Mouse (Mus musculus) intestine, embryonic 14.5 days (tissue): ENCODE measurements around the gene Leap2. TPM values are rescaled to one million over a fixed set of nuclear protein-coding genes. Genes with fewer than 3 reads are reported as not detected.

Experiments
- ATAC-seq: fragments of 200-750 bp; cut with Nextera tagmentation; replicated peaks from 2 replicates; pipeline ENCODE4 v1.8.0; 2017; ENCODE audit warnings: low read depth, moderate number of reproducible peaks, moderate TSS enrichment, moderate library complexity; ENCODE audit not compliant: low FRiP score, low TSS enrichment
- DNase-seq: peaks from one replicate; pipeline ENCODE4 v3.0.0-alpha.2; 2018; ENCODE audit warnings: low spot score
- H3K27ac ChIP-seq: fragments of 300-500 bp; sonication (generic); 2 replicates; pipeline ENCODE4 v1.5.1; 2014; ENCODE audit warnings: low read depth, mild to moderate bottlenecking, control low read depth
- H3K27me3 ChIP-seq: fragments of 300-500 bp; sonication (generic); replicated peaks from 2 replicates; pipeline ENCODE4 v1.6.1; 2014; ENCODE audit warnings: low read length, control low read depth; ENCODE audit not compliant: control insufficient read depth, insufficient read depth
- H3K36me3 ChIP-seq: fragments of 300-500 bp; sonication (generic); 2 replicates; pipeline ENCODE4 v1.6.1; 2014; ENCODE audit warnings: low read length, control low read depth; ENCODE audit not compliant: control insufficient read depth, insufficient read depth
- H3K4me1 ChIP-seq: fragments of 300-500 bp; sonication (generic); replicated peaks from 2 replicates; pipeline ENCODE4 v1.6.1; 2014; ENCODE audit warnings: low read length, control low read depth, mixed read lengths; ENCODE audit not compliant: control insufficient read depth, insufficient read depth
- H3K4me2 ChIP-seq: fragments of 300-500 bp; sonication (generic); 2 replicates; pipeline ENCODE4 v1.6.1; 2014; ENCODE audit warnings: low read length
- H3K4me3 ChIP-seq: fragments of 300-500 bp; sonication (generic); 2 replicates; pipeline ENCODE4 v1.5.1; 2014; ENCODE audit warnings: low read depth, low read length, control low read depth, mixed read lengths
- H3K9ac ChIP-seq: fragments of 300-500 bp; sonication (generic); 2 replicates; pipeline ENCODE4 v1.6.1; 2014; ENCODE audit warnings: mild to moderate bottlenecking, low read length
- H3K9me3 ChIP-seq: fragments of 300-500 bp; sonication (generic); 2 replicates; pipeline ENCODE4 v1.6.1; 2016; ENCODE audit warnings: low read length, control low read depth; ENCODE audit not compliant: control insufficient read depth
- WGBS: fragments of 180-500 bp; shearing (Covaris S2); extraction: QIAGEN DNeasy Blood & Tissue Kit; methylation state at CpG from one replicate; pipeline ENCODE4 v1.1.7; 2014; 5-methylcytosine and 5-hydroxymethylcytosine counted together
- polyA plus RNA-seq: library from polyadenylated mRNA; unstranded; fragments of >200 nt; fragmentation: Nextera tagmentation; extraction: Ambion mirVana; gene quantifications from 2 replicates; pipeline ENCODE4 v1.2.1, GENCODE M21; 2014

Gene Leap2
- polyA plus RNA-seq, 1 experiment from 2014 or later: not detected

DNA sequence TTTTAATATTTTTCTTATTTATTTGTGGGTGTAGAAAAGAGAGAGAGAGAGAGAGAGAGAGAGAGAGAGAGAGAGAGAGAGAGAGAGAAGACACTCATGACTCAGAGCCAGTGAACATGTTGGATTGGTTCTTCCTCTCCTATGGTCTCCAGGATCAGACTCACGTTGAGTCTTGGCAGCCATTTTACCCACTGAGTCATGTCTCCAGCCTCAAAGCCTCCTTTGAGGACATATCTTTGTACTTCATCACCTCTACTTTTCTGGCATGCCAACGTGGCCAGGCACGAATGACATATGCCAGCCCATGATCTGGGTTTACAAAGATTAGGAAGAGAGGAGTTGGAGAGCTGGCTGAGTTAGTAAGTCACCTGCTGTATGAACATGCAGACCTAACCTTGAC lies 37.2 kb upstream of the Leap2 start:
- 78% methylated on average over 3 of the region's 3 CpGs for WGBS
- ATAC-seq (no peak), DNase-seq (no peak)
- H3K9ac ChIP-seq: no peak overlapping the region
- H3K4me3 ChIP-seq: no peak overlapping the region
- no peaks in the 10 kb centered on the region for H3K36me3 ChIP-seq
- no peaks in the 10 kb centered on the region for H3K4me1 ChIP-seq
- H3K4me2 ChIP-seq: no peak overlapping the region
- peaks cover 50% of the 10 kb centered on the region for H3K27me3 ChIP-seq
- no peak overlapping the region for H3K27ac ChIP-seq
- H3K9me3 ChIP-seq: no peaks in the 10 kb centered on the region

DNA sequence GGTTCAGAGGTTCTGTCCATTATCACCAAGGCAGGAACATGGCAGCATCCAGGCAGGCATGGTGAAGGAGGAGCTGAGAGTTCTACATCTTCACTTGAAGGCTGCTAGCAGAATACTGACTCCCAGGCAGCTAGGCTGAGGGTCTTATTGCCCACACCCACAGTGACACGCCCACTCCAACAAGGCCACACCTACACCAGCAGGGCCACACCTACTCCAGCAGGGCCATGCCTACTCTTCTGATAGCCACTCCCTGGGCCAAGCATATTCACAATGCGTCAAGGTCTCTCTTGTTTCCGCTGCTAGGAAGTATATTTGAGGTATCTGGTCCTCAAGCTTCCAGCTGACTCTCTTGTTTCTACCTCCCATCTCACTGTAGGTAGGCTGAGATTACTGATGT lies 36.0 kb upstream of the Leap2 start:
- Histone ChIP-seq H3K27me3 (peaks cover 38% of the 10 kb centered on the region), H3K36me3 (no peaks in the 10 kb centered on the region), H3K27ac (no peak overlapping the region), H3K4me3 (no peak overlapping the region), H3K4me2 (no peak overlapping the region), H3K4me1 (no peaks in the 10 kb centered on the region), H3K9me3 (no peaks in the 10 kb centered on the region), H3K9ac (no peak overlapping the region)
- WGBS: 58% methylated on average over 3 of the region's 3 CpGs
- no peak for DNase-seq
- ATAC-seq: no peak

DNA sequence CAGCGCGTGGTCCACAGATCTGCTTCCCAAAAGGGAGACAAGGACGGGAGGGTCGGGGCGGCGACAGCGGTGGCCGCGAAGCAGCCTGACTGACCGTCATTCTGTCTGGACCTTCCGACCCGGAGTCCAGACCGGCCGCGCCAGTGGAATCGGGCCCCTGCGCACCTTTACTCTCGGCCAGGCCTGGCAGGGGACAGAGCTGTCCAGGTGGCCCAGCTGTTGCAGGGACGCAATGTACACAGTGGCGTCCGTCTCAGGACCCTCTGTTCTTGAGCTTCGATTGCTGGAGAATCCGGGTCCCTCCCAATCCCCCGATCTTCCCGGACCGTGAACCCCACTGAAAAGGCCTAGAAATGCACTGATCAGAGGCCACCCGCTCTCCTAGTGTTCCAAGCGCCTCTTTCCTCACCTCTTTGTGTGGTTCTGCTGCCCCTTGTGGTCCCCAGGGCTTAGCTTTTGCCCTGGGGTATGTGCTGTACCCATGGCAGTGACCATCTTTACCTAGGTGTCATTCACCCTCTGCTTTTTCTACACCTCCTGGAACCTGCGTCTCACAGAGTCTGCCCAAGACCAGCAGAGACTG lies 34.5 kb upstream of the Leap2 start:
- peaks cover 23% of the 10 kb centered on the region for H3K27me3 ChIP-seq
- H3K4me3 ChIP-seq: peak overlapping the region; percentile 56
- peak overlapping the region; percentile 87 for H3K4me2 ChIP-seq
- no peaks in the 10 kb centered on the region for H3K9me3 ChIP-seq
- no peaks in the 10 kb centered on the region for H3K36me3 ChIP-seq
- WGBS: 8% methylated on average over 29 of the region's 29 CpGs
- no peaks in the 10 kb centered on the region for H3K4me1 ChIP-seq
- DNase-seq: no peak
- H3K27ac ChIP-seq: no peak overlapping the region
- peak overlapping the region; percentile 49 for H3K9ac ChIP-seq
- ATAC-seq: peak; percentile 28

DNA sequence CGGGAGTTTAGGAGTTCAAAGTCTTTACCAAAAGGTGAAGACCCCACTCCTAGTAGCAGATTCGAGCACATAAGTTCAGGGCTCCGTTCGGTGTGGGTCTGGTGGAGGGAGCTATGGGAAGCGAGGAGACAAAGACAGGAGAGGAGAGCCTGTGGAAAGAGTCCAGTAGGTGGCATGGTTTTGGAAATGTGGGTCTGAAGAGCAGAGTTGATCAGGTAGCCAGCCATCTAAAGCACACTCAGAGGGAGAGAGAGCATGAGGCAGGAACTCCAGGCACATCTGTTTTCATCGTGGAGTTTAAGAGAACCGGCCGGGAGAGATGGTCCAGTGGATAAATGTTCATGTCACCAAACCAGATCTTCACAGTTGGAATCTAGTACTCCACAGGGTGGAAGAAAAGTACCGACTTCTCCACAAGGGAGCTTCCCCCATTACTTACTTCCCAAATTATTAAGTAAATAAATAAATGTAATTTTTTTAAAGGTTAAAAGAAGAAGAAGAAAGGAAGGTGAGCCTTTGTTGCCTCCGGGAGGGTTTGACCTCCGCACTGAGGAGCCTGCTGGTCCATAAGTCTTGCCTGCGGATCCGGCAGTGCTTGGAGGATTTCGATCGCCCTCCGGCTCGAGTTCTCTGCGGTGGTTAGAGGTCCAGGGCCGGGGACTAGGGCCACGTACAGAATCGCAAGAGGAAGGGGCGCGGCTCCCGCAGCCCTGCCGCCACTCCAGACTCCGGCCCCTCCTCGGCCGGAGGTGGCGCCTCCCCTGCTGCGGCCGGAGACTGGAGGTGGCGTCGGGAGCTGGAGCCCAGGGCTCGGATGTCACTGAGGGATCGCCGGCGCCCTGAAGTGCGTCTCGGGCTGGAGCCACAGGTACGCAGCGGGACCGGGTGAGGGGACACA lies 33.8 kb upstream of the Leap2 start, which contains the start of the genes Gm10447 and Shroom1:
Gm10447 (minus strand) TSS at position 637 of the 898 bp plus-strand sequence.
Shroom1 (plus strand) TSS at position 732 of the 898 bp plus-strand sequence.
- peak within 1 kb of the TSS; percentile 49 for H3K9ac ChIP-seq
- H3K27me3 ChIP-seq: peaks cover 15% of the 10 kb centered on the region
- 4% methylated on average over 42 of the region's 42 CpGs for WGBS
- peak within 1 kb of the TSS; percentile 87 for H3K4me2 ChIP-seq
- H3K27ac ChIP-seq: no peak within 1 kb of the TSS
- H3K36me3 ChIP-seq: no peaks in the 10 kb centered on the region
- no peaks in the 10 kb centered on the region for H3K4me1 ChIP-seq
- no peaks in the 10 kb centered on the region for H3K9me3 ChIP-seq
- DNase-seq: peak; percentile 77
- peak within 1 kb of the TSS; percentile 56 for H3K4me3 ChIP-seq
- ATAC-seq: peak; percentile 85

- H3K9ac ChIP-seq: no peak overlapping the region
- no peaks in the 10 kb centered on the region; the same call in 1 of the 2 replicates for H3K4me1 ChIP-seq
- H3K9me3 ChIP-seq: no peaks in the 10 kb centered on the region
- peaks cover 7% of the 10 kb centered on the region for H3K27me3 ChIP-seq
- H3K27ac ChIP-seq: no peak overlapping the region
- H3K36me3 ChIP-seq: no peaks in the 10 kb centered on the region
- DNase-seq (no peak), ATAC-seq (no peak)
- H3K4me2 ChIP-seq: no peak overlapping the region
- H3K4me3 ChIP-seq: no peak overlapping the region
- WGBS: 85% methylated on average over 5 of the region's 5 CpGs
These were observed 30.1 kb upstream of the Leap2 start for GRCm38 (mm10) chr11:53453031-53453430.

- H3K9ac ChIP-seq: no peak overlapping the region
- H3K4me3 ChIP-seq: no peak overlapping the region
- H3K9me3 ChIP-seq: no peaks in the 10 kb centered on the region
- H3K27me3 ChIP-seq: peaks cover under 1% of the 10 kb centered on the region; the same call in 1 of the 2 replicates
- H3K27ac ChIP-seq: no peak overlapping the region
- DNase-seq: no peak
- H3K4me2 ChIP-seq: no peak overlapping the region
- H3K36me3 ChIP-seq: no peaks in the 10 kb centered on the region
- H3K4me1 ChIP-seq: no peaks in the 10 kb centered on the region; the same call in 1 of the 2 replicates
- WGBS: 96% methylated on average over 9 of the region's 9 CpGs
- no peak for ATAC-seq
These were observed 29.4 kb upstream of the Leap2 start for GRCm38 (mm10) chr11:53452396-53452795.

DNA sequence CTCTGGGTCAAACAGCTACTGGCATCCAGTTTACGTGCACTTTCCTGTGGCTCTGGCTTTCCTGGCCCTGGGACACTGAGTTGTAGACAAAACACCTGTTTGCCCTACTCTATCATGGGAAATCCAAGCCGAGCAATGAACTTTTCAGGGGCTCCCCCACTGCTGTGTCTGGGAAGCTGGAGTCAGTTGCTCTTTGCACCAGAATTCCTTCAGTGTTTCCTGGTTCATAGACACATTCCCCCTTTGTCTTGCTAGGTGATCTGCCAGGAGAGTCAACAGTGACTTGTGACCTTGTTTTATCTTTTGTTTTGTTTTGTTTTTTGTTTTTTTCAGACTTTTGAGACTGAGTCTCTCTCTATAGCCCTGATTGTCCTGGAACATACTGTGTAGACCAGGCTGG lies 28.4 kb upstream of the Leap2 start:
- WGBS: 52% methylated on average over 2 of the region's 2 CpGs
- no peaks in the 10 kb centered on the region for H3K9me3 ChIP-seq
- no peaks in the 10 kb centered on the region for H3K36me3 ChIP-seq
- no peak overlapping the region for H3K4me3 ChIP-seq
- no peaks in the 10 kb centered on the region; the same call in 1 of the 2 replicates for H3K4me1 ChIP-seq
- no peaks in the 10 kb centered on the region for H3K27me3 ChIP-seq
- no peak for DNase-seq
- no peak overlapping the region for H3K4me2 ChIP-seq
- no peak overlapping the region for H3K9ac ChIP-seq
- ATAC-seq: no peak
- no peak overlapping the region for H3K27ac ChIP-seq

DNA sequence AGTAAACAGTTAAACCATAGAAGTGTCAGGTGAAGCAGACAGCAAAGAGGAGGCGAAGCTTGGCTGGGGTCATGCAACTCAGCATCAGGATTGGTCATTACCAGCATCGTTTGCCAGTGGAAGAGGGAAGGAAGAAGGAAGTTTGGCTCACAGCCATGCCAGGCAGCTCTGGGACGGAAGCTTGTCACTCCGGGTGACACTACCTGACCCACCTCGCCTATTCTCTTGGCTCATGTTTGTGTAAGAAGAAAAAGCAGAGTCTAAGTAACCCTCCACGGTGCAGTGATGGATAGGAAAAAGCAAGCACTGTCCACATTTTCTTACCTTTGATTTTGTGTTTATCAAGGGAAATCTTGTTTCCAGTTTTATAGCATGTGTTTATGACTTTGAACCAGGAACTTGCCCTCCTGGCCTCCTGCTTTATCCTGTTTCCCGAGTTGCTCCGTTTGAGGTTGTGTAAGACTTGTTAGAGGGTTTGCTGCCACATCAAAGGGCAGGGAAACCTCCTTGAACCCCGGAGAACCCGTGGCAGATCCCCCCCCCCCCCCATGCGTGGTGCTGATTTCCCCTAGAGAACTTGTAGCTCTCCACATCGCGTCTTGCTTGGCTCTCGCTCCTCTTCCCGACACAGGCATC lies 27.2 kb upstream of the Leap2 start:
- ATAC-seq (peak; percentile 38; the same call in 1 of the 2 replicates), DNase-seq (no peak)
- H3K27me3 ChIP-seq: no peaks in the 10 kb centered on the region
- WGBS: 41% methylated on average over 15 of the region's 15 CpGs
- H3K4me2 ChIP-seq: peak overlapping the region; percentile 11; the same call in 1 of the 2 replicates
- no peak overlapping the region for H3K9ac ChIP-seq
- no peaks in the 10 kb centered on the region; the same call in 1 of the 2 replicates for H3K4me1 ChIP-seq
- H3K4me3 ChIP-seq: no peak overlapping the region
- no peaks in the 10 kb centered on the region for H3K36me3 ChIP-seq
- H3K27ac ChIP-seq: 0 out of 2 replicates have a peak overlapping the region, but pooled peaks have one; percentile 16
- H3K9me3 ChIP-seq: no peaks in the 10 kb centered on the region
